Mouse (Mus musculus) adrenal gland, adult 8-10 months (tissue): ENCODE data around the gene Iqschfp. TPM values are rescaled to one million over a fixed set of nuclear protein-coding genes. Genes with fewer than 3 reads are reported as not detected.

Experiments
- DNase-seq: peaks from one replicate; pipeline ENCODE4 v3.0.0; 2022
- total RNA-seq, 4 experiments: library from RNA; stranded (reverse); gene quantifications; 2 replicates each; pipeline ENCODE4 v1.2.4; 2022

Gene Iqschfp
- total RNA-seq, 4 experiments from 2014 or later: not detected

GRCm38 (mm10) chr3:67959672-67960071 is 67.6 kb downstream of the Iqschfp start:
- DNase-seq: no peak

GRCm38 (mm10) chr3:67960133-67960532 is 68.1 kb downstream of the Iqschfp start:
- DNase-seq: no peak

GRCm38 (mm10) chr3:67960727-67961126 is 68.7 kb downstream of the Iqschfp start:
- DNase-seq: no peak

DNA sequence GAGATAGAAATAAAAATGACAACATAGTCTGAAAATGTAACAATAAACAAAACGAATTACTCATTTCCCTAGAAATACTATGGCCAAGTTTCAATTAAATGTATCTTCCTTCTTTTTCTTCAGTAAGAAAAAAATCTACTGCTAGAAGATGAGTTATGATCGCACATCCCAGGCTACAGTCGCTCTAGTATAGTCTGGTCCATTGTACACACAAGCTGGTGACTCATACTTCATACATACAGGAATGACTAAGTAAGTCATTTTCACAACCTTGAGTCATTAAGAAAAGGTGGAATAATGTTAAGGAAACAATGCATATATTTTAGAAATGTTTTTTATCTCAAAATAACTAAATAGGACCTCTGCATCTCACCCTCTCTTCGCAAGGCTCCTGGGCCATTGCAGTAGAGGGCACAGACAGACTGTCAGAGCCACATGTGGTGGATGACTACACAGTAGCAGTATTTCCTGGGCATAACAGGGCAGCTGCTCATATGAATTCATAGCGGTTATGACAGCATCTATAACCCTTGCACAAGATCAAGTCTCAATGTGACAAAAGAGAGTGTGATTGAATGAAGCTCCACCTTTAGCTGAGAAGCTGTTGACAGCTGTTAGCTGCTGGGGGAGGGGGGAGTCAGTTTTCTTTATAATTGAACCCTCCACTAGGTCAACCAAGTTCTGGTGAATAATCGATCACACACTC is 70.1 kb downstream of the Iqschfp start:
- DNase-seq: no peak

DNA sequence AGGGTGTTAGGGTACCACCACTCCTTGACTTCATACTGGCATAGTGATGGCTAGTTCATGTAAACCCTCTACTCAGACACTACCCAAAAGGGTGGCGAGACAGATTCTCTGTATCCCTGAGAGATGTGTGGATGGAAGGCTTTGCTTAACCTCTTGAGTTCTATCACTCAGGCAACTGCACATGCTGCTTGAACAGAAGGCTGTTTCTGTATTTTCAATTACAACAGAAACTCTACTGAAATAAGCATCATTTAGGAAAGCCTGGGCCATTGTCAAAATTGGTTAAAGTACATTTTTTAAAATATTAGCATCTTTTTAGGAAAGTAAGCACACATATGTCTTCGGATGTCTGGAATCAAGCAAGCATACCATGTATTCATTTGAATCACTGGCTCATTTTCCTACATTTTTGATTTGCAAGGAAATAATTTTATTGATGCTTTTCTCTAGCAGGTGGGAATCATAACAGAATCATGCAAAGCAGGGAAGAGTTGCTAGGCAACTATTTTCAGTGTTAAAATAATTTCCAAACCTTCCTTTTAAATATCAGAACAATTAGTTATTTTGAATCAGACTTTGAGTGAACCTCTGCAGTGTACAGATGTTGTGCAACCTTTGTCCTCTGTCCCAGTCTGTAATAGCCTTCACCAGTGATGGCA is 82.4 kb downstream of the Iqschfp start:
- no peak for DNase-seq

DNA sequence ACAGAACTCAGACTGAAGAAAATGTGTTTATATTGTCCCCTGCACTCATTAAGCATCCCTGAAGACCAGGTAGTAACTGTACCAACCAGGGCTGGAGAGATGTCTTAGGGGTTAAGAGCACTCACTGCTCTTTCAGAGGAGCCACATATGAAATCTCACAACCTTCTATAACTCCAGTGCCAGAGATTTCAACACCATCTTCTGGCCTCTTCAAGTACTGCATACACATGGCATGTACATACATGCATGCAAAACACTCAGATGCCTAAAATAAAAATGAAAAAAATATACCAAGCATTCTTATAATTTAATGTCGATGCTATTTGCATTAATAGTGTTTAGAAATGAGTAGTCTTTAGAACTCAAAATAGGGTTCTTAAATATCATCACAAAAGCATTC is 88.0 kb downstream of the Iqschfp start:
- DNase-seq: no peak

- DNase-seq: no peak
Observed at GRCm38 (mm10) chr3:67983329-67983728, 91.3 kb downstream of the Iqschfp start.

DNA sequence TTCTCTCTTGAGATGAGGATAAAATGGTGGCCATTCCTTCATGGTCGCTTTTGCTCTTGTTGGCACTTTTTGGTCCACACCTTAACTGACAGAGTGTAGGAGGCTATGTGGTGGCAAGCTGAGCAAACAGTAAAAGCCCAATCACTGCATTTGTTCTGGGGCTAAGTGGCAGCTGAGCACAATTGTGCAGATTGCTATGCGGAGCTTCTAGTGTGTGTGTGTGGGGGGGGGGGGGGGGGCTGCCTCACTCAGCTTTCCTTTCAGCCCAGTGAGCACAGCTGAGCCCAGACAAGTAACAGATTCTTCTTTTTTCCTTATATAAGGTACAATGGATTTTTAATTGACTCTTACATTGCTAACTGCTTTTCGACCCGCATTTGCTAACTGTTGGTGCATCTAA is 110.4 kb downstream of the Iqschfp start:
- DNase-seq: no peak

- DNase-seq: no peak
Observed at GRCm38 (mm10) chr3:68012342-68012741, 120.3 kb downstream of the Iqschfp start.

DNA sequence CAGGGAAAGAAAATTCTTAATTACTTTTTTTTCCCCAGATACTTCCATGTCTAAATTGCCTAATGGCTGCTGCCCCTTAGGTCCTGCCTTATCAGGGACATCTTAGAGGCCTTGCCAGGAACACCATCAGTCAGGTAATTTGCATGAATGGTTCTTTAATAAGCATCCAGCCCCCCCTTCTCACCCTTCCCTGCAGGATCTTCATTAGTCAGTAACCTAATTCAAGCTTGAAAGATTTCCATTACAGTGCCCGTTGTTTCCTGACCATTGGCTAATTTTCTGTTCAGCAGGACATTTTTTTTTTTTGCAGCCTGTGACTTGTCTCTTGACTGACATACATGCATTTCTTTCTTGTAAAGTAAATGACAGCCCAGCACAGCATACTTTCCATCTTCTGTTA is 123.8 kb downstream of the Iqschfp start:
- no peak for DNase-seq

- DNase-seq: no peak
Observed at GRCm38 (mm10) chr3:68019401-68019800, 127.4 kb downstream of the Iqschfp start.

DNA sequence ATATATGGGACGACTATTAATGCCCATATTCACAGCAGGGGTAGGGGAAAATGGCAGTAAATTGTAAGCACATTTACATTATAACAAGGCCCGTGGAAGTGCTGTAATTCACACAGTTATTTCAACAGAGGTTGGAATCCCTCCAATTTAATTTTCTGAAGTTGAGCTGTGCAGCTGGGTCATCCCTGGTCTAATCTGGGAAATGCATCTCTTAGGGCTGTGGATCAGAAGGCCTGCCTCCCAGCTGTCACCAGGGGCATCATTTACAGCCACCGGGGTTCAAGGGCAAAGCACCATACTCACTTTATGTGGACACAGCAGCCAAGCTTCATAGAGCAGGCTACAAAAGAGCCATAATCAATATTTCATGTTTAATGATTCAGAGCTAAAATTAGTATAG is 144.1 kb downstream of the Iqschfp start:
- DNase-seq: no peak

GRCm38 (mm10) chr3:68042951-68043350 is 150.9 kb downstream of the Iqschfp start:
- no peak for DNase-seq

DNA sequence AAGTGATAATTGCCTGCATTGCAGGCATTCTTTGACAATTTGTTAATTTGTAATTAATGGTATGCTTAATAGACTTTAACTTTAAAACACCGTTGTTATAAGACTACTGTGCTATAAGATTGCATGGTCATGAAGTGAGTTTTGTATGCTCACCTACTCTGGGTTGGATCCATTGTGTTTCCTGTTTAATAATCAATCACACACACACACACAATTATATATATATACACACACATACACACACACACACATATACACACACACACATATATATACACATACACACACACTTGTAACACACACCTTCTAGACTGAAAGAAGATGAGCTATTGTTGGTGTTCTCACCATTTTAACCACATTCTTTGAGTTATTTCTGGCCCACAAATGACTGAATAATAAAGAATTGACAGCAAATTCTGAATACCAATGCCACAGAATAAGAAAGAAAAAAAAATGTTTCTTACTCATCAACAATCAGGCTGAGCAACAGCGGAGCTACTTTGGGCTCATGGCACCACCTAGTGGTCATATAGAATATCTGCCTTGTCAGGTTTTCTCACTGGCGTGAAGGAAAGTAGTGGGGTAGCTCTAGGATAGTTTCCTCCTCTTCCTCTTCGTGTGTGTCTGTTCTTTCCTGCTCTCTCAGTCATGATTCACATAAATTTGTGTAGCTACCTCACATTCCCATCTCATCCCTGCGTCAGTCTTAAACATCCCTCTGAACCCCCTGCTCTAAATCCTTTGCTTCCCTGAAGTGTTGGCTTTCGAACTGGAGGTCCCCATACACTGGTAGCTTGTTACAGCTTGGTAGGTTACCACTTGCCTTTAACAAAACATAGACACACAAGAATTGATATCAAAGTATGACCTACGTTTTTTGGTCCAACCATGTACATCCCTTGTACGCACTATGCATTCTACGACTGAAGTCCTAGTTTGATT is 153.7 kb downstream of the Iqschfp start:
- DNase-seq: no peak

DNA sequence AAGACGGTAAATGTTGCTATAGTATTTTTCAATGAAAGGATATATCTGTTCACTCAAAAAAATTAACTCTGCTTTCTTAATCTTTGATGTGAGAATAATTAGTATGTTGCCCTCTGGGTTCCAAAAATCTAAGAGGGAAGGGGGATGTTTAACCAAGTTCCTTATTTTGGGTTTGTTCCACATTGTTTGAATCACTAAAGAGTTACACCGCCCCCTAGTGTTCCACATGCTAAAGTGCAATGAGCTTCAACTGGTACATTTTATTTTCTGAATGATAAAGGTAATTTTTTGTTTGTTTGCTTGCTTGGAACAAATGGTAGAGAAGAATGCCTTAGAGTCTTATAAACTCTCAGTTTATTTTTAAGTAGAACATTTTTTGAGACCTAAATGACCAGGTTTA is 161.5 kb downstream of the Iqschfp start:
- DNase-seq: no peak

GRCm38 (mm10) chr3:68055071-68055470 is 163.0 kb downstream of the Iqschfp start:
- no peak for DNase-seq

DNA sequence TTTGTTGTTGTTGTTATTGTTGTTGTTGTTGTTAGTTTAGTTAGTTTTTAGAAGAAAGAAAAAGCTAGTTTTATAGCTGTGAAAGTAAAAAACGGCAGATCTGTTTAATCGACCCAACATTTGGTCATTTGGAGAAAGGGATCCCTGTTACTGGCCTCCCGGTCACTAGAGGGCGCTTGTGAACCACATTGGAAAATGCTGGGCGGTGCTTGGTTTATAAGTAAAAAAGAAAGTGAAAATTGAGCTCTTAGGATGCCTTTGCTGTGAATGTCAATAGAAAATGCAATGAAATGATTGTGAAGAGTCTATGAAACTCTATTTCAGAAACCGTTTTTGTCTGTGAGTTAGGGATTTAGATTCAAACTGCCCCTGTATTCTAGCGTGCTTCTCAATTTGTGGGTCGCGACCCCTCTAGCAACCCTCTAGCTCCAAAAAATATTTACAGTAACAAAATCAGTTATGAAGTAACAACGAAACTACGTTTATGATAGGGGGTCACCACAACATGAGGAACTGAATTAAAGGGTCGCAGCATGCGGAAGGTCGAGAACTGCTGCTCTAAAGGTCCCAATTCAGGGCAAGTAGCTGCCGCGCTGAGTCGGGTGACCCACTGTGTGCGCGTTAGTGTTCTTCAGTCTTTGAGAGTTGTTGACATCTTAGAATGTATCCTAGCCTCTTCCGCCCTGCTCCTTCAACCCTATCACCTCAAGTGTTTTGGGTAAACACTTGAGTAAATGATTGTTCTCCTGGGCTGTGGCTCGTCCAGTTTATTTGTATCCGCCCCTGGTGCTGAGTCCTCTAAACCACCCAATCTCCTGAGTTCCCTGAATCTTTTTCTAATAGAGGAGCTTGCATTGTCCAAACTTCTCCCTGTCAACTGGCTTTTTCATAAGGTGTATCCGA is 164.6 kb downstream of the Iqschfp start:
- peak; percentile 22 for DNase-seq

GRCm38 (mm10) chr3:68059162-68059800 is 167.2 kb downstream of the Iqschfp start:
- DNase-seq: no peak

GRCm38 (mm10) chr3:68064731-68065130 is 172.7 kb downstream of the Iqschfp start, which contains the start of gene Schip1:
Gene Schip1, plus strand, starts transcription at chr3:68064802.
- DNase-seq: no peak

- DNase-seq: no peak
Observed at GRCm38 (mm10) chr3:68071395-68072386, 179.7 kb downstream of the Iqschfp start.
